Mouse (Mus musculus): ENCODE data around the gene Pdgfd. TPM values are rescaled to one million over a fixed set of nuclear protein-coding genes. Genes with fewer than 3 reads are reported as not detected.
"Not testable (repeated sequence)": the region's sequence is repeated elsewhere in the genome, so short reads cannot be mapped to it uniquely, and the experiment has no call there.

Pdgfd gene
- polyA plus RNA-seq, 1 experiment from 2014 or later = 5.1 TPM

GRCm38 (mm10) chr9:6193352-6193751 is 25.0 kb downstream of the Pdgfd start:
- DNase-seq = no peak
- 74% methylated on average over 1 of the region's 1 CpGs for WGBS
- Histone ChIP-seq H3K27me3 (ENCODE audit: insufficient read depth, low read length) (no peaks in the 10 kb centered on the region), H3K4me1 (ENCODE audit: insufficient read depth) (no peaks in the 10 kb centered on the region), H3K4me3 (ENCODE audit: low read depth, low read length) (no peak overlapping the region), H3K9me3 (ENCODE audit: low read depth, low read length) (no peaks in the 10 kb centered on the region), H3K27ac (ENCODE audit: low read depth) (no peak overlapping the region), H3K36me3 (ENCODE audit: insufficient read depth) (no peaks in the 10 kb centered on the region), H3K4me2 (no peak overlapping the region), H3K9ac (no peak overlapping the region)
- ATAC-seq (ENCODE audit: insufficient read depth) = no peak
- TF ChIP-seq CTCF (IDR thresholded peaks at IDR 0.05; ENCODE audit: low read depth) = no peak

DNA sequence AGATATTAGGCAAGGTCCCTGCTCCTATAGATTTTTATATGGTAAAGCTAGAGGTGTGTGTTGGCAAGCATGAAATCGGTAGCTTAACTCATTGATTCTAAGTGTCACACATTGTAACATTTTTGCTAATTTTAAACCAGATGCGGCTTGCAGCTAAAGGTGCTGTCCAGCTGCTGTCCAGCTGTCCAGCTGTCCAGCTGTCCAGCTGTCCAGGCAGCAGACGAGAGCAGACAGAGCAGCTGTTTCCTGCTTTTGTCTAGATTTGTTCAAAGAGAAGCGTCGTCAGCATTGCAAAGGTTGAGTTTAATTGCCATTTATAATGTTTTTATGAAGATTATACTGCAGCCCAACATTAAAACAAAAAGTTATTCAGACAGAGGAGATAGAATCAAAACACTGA is 44.5 kb downstream of the Pdgfd start:
- Histone ChIP-seq H3K36me3 (ENCODE audit: insufficient read depth) (no peaks in the 10 kb centered on the region), H3K9ac (no peak overlapping the region), H3K4me3 (ENCODE audit: low read depth, low read length) (no peak overlapping the region), H3K4me2 (no peak overlapping the region), H3K4me1 (ENCODE audit: insufficient read depth) (no peaks in the 10 kb centered on the region), H3K27ac (ENCODE audit: low read depth) (no peak overlapping the region), H3K9me3 (ENCODE audit: low read depth, low read length) (no peaks in the 10 kb centered on the region), H3K27me3 (ENCODE audit: insufficient read depth, low read length) (no peaks in the 10 kb centered on the region)
- ATAC-seq (ENCODE audit: insufficient read depth) (no peak), DNase-seq (peak; percentile 20)
- WGBS = 55% methylated on average over 5 of the region's 5 CpGs
- no peak for TF ChIP-seq CTCF (IDR thresholded peaks at IDR 0.05; ENCODE audit: low read depth)

DNA sequence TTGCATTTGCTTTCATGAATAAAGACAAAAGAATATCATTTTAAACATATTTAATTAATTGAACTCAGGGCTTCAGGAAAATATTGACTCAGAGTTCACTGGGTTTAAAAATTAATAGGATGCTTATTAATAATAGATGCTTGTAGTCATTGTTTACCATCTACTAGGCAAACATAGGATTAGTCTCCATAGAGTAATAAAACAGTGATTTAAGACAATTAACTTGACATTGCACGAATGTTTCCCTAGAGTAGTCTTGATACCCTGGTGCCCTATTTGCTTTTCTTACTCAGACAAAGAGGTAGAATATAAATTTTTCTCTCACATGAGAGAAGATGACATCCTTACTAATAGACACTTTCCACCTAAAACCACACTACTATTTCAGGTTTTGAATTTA is 49.1 kb downstream of the Pdgfd start:
- Histone ChIP-seq H3K27me3 (ENCODE audit: insufficient read depth, low read length) (no peaks in the 10 kb centered on the region), H3K36me3 (ENCODE audit: insufficient read depth) (no peaks in the 10 kb centered on the region), H3K4me2 (no peak overlapping the region), H3K4me3 (ENCODE audit: low read depth, low read length) (no peak overlapping the region), H3K27ac (ENCODE audit: low read depth) (no peak overlapping the region), H3K9me3 (ENCODE audit: low read depth, low read length) (no peaks in the 10 kb centered on the region), H3K9ac (no peak overlapping the region), H3K4me1 (ENCODE audit: insufficient read depth) (no peaks in the 10 kb centered on the region)
- TF ChIP-seq CTCF (IDR thresholded peaks at IDR 0.05; ENCODE audit: low read depth) = no peak
- 40% methylated on average over 1 of the region's 1 CpGs for WGBS
- no peak for DNase-seq
- ATAC-seq (ENCODE audit: insufficient read depth) = no peak

GRCm38 (mm10) chr9:6235982-6236381 is 67.6 kb downstream of the Pdgfd start:
- H3K27me3 ChIP-seq (ENCODE audit: insufficient read depth, low read length); H3K4me2 ChIP-seq; H3K36me3 ChIP-seq (ENCODE audit: insufficient read depth); ATAC-seq (ENCODE audit: insufficient read depth); H3K27ac ChIP-seq (ENCODE audit: low read depth); H3K9me3 ChIP-seq (ENCODE audit: low read depth, low read length); H3K4me3 ChIP-seq (ENCODE audit: low read depth, low read length); H3K4me1 ChIP-seq (ENCODE audit: insufficient read depth); DNase-seq; H3K9ac ChIP-seq: not testable (repeated sequence)
- WGBS = 92% methylated on average over 1 of the region's 1 CpGs

GRCm38 (mm10) chr9:6250320-6250719 is 81.9 kb downstream of the Pdgfd start:
- ATAC-seq (ENCODE audit: insufficient read depth) = no peak
- peak; percentile 43 for DNase-seq
- Histone ChIP-seq H3K4me1 (ENCODE audit: insufficient read depth) (no peaks in the 10 kb centered on the region), H3K36me3 (ENCODE audit: insufficient read depth) (no peaks in the 10 kb centered on the region), H3K4me3 (ENCODE audit: low read depth, low read length) (no peak overlapping the region), H3K4me2 (no peak overlapping the region), H3K27ac (ENCODE audit: low read depth) (no peak overlapping the region), H3K9ac (no peak overlapping the region), H3K27me3 (ENCODE audit: insufficient read depth, low read length) (no peaks in the 10 kb centered on the region), H3K9me3 (ENCODE audit: low read depth, low read length) (no peaks in the 10 kb centered on the region)
- WGBS = 43% methylated on average over 1 of the region's 1 CpGs
- no peak for TF ChIP-seq CTCF (IDR thresholded peaks at IDR 0.05; ENCODE audit: low read depth)

- Histone ChIP-seq H3K27ac (ENCODE audit: low read depth) (no peak overlapping the region), H3K4me3 (ENCODE audit: low read depth, low read length) (no peak overlapping the region), H3K4me2 (no peak overlapping the region), H3K4me1 (ENCODE audit: insufficient read depth) (no peaks in the 10 kb centered on the region), H3K9me3 (ENCODE audit: low read depth, low read length) (no peaks in the 10 kb centered on the region), H3K9ac (no peak overlapping the region), H3K27me3 (ENCODE audit: insufficient read depth, low read length) (no peaks in the 10 kb centered on the region), H3K36me3 (ENCODE audit: insufficient read depth) (no peaks in the 10 kb centered on the region)
- TF ChIP-seq CTCF (IDR thresholded peaks at IDR 0.05; ENCODE audit: low read depth) = no peak
- ATAC-seq (ENCODE audit: insufficient read depth) = no peak
- WGBS = 77% methylated on average over 2 of the region's 2 CpGs
- DNase-seq = no peak
Measured at GRCm38 (mm10) chr9:6251990-6252389, 83.6 kb downstream of the Pdgfd start.

GRCm38 (mm10) chr9:6257072-6257471 is 88.7 kb downstream of the Pdgfd start:
- Histone ChIP-seq H3K4me2 (no peak overlapping the region), H3K9me3 (ENCODE audit: low read depth, low read length) (no peaks in the 10 kb centered on the region), H3K9ac (no peak overlapping the region), H3K27me3 (ENCODE audit: insufficient read depth, low read length) (no peaks in the 10 kb centered on the region), H3K36me3 (ENCODE audit: insufficient read depth) (no peaks in the 10 kb centered on the region), H3K27ac (ENCODE audit: low read depth) (no peak overlapping the region), H3K4me3 (ENCODE audit: low read depth, low read length) (no peak overlapping the region), H3K4me1 (ENCODE audit: insufficient read depth) (no peaks in the 10 kb centered on the region)
- DNase-seq = no peak
- ATAC-seq (ENCODE audit: insufficient read depth) = no peak
- no peak for TF ChIP-seq CTCF (IDR thresholded peaks at IDR 0.05; ENCODE audit: low read depth)

GRCm38 (mm10) chr9:6264820-6265219 is 96.4 kb downstream of the Pdgfd start:
- Histone ChIP-seq H3K4me2 (no peak overlapping the region), H3K4me1 (ENCODE audit: insufficient read depth) (no peaks in the 10 kb centered on the region), H3K9ac (no peak overlapping the region), H3K27me3 (ENCODE audit: insufficient read depth, low read length) (no peaks in the 10 kb centered on the region), H3K9me3 (ENCODE audit: low read depth, low read length) (no peaks in the 10 kb centered on the region), H3K27ac (ENCODE audit: low read depth) (no peak overlapping the region), H3K4me3 (ENCODE audit: low read depth, low read length) (no peak overlapping the region), H3K36me3 (ENCODE audit: insufficient read depth) (no peaks in the 10 kb centered on the region)
- 78% methylated on average over 2 of the region's 2 CpGs for WGBS
- ATAC-seq (ENCODE audit: insufficient read depth) (no peak), DNase-seq (no peak)
- TF ChIP-seq CTCF (IDR thresholded peaks at IDR 0.05; ENCODE audit: low read depth) = no peak
